Mouse (Mus musculus) megakaryocyte progenitor cell, adult 5-6 weeks (primary cell): Measurements from ENCODE around the gene Tifab. TPM values are rescaled to one million over a fixed set of nuclear protein-coding genes. Genes with fewer than 3 reads are reported as not detected.
"Not testable (repeated sequence)": the region's sequence is repeated elsewhere in the genome, so short reads cannot be mapped to it uniquely, and the experiment has no call there.

Experiments
- ATAC-seq: replicated peaks from 2 replicates; pipeline ENCODE4 v1.8.0; 2016; ENCODE audit warnings: mild to moderate bottlenecking, moderate TSS enrichment, inconsistent platforms; ENCODE audit not compliant: poor library complexity
- total RNA-seq, 2 experiments: library from RNA; stranded (forward) in 1 of 2; stranded (reverse) in 1 of 2; fragments of 157-497, 149-512 nt in 1 of 2; fragments of 200-1000 nt in 1 of 2; gene quantifications; 2 replicates each; pipeline versions ENCODE4 v1.2.3 to v1.2.4; 2015 to 2017

Tifab gene
- total RNA-seq (2015) (81.5 and 82.6 TPM in 2 replicates), total RNA-seq (2017) (99.3 and 113 TPM in 2 replicates)

DNA sequence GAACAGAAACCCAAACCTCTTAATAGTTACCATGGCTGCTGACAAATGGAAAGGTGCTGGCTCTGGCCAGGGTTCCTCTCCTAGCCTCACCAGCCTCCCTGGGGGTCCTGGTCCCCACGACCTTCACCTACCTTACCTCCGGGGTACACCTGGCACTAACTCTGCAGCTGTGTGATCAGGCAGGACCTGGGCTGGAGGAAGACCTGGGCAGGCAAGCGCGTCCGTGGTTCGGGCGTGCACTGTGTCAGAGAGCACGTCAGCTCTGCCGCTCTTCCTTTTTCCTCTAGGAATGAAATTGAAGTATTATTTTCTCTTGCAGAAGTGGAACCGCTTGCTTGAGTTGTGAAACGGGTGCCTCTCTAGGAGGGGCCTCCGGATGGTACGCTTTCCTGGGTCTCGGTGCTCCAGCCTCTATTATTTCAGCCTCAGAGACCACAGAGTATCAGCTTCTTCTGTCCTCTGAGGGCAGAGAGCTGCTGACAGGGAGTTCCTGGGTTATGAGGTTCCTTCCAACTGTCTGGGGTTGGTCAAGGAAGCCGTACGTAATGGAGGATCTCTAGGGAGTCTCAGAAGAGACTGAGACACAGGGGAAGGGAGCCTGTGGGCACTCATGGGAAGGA is at the start of gene Tifab:
TSS of gene Tifab (minus strand) at position 470 of the 620 bp plus-strand sequence.
- ATAC-seq: peak; percentile 74

GRCm38 (mm10) chr13:56226175-56226954 is 47.7 kb upstream of the Tifab start:
- no peak for ATAC-seq

GRCm38 (mm10) chr13:56223625-56224024 is 44.9 kb upstream of the Tifab start:
- no peak for ATAC-seq

GRCm38 (mm10) chr13:56222849-56223246 is 44.2 kb upstream of the Tifab start:
- ATAC-seq: no peak

DNA sequence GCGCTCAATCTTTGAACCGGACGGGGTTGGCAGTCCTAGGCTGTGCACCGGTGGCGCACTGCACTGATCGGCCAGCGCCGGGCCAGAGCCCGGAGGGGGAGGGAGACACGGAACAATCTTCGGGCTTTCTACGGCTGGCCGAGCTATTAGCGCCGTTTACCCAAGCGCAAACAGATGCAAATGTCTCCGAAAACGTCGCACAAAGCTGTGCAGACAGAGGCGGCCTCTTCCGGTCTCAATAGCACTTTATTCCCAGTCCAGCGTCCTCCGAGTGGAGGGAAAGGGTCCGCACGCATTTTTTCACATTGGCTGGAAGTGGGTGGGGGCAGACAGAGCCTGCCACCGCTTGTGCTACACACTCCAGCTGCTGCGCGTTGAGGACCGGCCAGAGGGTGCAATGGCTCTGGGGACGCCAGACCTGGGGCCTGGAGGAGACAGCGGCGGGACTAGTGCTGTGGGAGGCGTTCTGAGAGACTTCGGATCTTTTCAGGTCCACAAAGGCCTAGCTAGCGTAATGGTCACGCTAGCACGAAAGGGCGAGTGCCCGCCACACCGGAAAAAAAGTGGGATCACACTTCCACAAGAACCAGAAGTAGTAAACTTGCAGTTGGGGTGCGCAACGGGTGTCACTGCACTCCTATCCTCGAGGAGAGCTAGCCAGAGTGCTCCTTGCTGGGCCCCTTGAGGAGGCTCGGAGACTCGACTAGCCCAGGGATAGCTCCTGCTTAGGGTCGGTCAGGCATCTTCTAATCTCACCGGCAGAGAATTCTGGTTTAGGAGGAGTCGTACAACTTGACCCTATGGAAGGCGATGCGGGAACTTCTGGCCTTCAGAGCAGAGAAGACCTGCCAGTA is 43.5 kb upstream of the Tifab start:
- no peak for ATAC-seq

DNA sequence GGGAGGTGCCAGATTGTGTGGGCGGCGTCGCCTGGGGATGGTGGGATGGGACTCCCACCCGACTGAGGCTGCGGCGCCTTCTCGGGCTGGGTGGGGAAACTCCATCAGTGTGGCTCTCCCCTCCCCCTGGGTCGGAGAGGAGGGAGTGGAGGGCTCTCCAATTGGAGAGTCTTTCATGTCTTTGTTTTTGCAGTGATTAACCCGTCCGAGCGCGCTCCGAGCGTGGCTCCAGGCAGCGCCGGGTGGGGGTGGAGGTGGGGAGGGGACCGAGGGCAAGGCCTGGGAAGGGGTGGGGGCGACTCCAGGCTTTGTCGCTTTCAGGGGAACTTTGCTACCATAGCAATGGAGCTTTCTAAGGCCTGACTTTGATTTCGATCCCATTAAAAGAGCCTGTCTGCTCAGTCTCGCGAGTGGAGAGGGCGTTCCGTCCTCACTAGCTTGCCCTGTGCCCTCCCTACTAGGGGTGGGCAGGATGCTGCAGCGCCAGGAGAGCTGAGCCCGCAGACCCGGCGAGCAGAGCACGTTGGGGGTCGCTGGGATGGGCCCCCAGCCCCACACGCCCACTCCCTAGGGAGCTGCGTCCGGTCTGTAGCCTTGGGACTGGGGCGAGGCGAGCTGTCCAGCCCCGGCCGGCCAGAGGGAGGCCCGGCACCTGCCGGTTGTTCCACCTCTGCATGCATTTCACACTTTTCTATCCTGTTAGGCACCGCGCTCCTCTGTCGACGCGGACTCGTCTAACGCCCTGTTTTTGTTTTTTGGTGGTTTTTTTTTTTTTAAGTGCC is 42.6 kb upstream of the Tifab start:
- ATAC-seq: no peak

DNA sequence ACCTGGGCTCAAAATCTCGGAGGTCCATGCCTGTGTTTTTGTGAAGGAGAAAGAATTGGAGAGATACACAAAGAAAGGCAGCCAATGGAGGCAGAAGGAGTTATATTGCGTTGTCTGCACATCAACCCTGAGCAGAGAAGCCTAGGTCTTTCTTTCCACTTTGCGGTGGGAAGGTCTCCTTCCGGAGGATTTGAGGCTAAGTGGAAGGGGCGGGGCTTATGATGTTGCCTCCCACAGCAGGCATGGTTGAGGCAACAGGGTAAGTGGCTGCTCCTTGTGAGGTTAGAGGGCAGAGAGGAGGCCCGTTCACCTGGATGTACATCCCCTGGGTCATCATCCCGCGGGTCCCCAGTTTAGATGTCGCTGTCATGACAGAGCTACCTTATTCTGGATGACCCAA is 40.6 kb upstream of the Tifab start:
- peak; percentile 60; the same call in 1 of the 2 replicates for ATAC-seq

DNA sequence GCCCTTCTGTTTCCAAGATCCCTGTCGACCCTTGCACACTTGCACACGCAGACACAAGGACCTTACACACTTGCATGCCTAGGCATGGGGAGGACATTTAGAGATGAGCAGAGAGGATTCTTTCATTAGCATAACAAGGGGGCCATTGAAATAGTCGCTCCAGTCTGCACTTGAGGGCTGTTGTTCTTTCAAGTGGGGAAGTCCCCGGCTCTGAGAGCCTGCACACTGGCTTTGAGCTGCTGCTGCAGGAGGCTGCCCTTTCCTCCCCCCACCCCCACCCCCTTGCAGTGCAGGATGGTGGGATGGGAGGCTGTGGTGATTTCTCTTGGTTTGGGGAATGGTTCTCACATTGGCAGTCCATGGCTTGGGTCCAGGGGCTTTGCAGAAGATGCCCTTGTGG is 37.4 kb upstream of the Tifab start:
- no peak for ATAC-seq

DNA sequence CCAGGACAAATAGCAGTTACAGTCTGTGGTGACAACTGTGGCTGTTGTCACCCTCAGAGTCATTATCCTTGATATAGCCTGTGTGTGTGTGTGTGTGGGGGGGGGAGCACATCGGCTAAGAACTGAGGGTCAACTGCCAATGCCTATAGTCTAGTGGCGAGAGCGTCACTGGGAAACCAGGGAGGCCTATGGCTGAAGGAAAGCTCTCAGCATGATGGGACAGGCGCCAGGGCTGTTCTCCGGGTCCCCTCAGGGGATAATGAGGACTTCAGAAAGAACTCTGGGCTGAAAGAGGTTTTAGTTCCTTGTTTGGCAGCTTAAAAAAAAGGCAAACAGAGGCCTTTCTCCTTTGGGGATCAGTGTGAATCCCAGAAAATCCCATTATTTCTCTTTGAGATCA is 35.9 kb upstream of the Tifab start:
- ATAC-seq: no peak

DNA sequence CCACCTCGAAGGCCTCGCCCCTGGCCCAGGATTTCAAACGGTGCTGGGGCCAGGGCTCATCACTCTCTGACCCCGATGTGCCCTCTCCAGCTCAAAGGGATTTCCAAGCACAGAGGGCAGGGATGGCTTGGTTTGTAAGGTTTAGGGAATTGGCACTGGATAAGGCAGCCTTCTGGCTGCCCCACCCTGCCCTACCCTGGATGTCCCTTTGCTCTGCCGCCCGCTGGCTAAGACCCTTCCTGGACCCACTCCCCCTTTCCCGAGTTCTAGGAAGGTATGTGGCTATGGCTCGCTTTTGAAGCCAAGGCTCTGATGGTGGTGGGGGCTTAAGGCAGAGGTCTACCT is 30.4 kb upstream of the Tifab start:
- no peak for ATAC-seq

- ATAC-seq: no peak
Measured at GRCm38 (mm10) chr13:56208225-56209066, 29.8 kb upstream of the Tifab start.

DNA sequence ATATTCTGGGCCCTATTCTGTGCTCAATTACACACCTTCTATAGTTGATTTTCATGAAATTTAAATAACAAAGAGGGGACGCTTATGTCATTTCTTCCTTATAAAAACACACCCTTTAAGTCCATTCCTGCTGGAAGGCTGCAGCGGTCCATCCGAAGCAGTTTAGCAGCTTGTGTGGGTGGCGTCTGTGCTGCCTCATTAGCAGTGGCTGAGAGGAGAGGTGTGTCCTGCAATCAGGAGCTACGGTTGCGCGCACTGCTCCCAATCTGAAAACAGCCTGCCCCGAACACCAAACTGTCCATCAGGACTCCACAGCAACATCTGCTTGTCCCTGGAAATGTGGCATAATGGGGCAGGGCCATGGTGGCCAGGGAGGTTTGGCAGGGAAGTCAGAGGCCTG is 20.8 kb upstream of the Tifab start:
- ATAC-seq: no peak

DNA sequence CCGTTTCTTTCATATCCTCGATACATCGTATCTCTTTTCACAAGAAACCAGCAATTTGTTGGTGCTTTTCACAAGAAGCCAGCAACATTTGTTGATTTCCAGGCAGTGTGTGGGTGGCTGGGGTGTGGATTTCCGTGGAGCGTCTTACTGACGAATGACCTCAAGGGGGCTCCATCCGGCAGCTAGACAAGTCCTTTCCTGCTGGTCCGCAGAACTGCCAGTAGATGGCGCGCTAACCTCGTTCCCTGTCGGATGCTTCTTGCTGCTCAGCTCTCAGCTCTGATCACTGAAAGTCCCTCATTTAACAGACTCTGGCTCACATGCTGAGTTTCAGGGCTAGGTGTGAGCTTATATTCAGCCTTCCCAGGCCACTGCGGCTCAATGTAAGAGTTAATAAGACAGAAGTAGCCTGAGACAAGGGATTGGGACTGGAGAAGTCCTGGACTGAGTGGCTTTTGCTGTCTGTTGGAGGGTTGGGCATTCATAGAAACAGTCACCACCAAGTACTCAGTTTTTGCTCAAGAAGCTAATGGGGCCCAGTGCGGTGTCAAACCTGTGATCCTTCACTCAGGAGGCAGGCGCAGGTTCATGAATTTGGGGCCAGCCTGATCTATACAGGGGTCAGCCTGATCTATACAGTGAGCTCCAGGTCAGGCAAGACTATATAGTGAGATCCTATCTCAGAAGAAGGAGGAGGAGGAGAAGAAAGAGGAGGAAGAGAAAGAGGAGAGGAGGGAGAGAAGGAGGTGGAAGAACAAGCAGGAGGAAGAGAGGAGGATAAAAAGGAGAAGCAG is 19.0 kb upstream of the Tifab start:
- ATAC-seq: peak; percentile 100

DNA sequence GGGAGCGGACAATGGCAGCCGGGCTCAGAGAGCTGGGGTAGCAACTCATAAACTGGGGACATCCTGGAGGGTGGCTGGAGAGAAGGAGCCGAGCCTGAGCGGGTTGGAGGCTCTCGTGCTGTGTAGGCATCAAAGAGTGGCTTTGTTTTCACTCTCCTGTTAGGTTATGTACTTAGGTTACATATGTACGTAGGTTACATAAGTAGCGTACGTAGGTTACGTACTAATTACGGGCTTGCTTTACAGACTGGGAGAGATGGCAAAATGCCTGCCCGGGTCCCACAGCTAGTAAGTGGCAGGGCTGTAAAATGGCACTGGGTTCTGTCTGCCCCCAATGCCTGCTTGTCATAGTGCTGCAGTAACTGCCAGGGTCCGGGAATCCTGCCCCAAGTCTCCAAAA is 18.3 kb upstream of the Tifab start:
- no peak for ATAC-seq

DNA sequence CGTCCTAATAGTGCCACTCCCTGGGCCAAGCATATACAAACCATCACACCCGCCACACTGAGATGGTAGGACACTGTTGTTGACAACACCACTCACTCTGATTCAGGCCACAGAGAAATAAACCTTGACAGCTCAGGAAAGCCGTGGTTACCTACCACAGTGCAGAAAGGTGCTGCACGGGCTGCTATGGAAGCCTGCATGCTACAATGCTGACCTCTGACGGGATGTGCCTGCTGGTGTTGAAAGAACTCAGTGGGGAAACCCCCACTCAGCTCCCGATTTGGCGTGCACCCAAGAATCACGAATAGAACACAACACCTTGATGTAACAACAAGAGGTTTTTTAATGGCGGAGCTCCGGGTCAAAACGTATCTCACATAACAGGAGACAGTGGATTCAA is 17.1 kb upstream of the Tifab start:
- ATAC-seq: not testable (repeated sequence)

- ATAC-seq: not testable (repeated sequence)
Measured at GRCm38 (mm10) chr13:56194181-56194580, 15.5 kb upstream of the Tifab start.

- ATAC-seq: peak; percentile 88
Measured at GRCm38 (mm10) chr13:56191225-56191624, 12.5 kb upstream of the Tifab start.

DNA sequence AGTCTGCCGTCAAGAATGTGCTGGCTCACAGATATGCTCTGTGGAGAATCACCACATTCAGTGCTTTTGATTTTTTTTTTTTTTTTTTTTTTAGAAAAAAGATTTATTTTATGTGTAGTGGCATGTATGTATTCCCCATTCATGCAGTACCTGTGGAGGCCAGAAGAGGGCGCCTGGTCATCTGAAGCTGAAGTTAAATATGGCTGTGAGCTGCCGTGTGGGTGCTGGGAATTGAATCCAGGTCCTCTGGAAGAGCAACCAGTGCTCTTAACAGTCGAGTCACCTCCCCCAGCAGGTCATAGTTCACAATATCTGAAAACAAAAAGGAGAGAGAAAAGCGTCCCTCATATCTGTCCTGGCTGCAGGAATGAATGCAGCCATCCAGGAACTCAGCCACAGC is 11.0 kb upstream of the Tifab start:
- no peak for ATAC-seq

DNA sequence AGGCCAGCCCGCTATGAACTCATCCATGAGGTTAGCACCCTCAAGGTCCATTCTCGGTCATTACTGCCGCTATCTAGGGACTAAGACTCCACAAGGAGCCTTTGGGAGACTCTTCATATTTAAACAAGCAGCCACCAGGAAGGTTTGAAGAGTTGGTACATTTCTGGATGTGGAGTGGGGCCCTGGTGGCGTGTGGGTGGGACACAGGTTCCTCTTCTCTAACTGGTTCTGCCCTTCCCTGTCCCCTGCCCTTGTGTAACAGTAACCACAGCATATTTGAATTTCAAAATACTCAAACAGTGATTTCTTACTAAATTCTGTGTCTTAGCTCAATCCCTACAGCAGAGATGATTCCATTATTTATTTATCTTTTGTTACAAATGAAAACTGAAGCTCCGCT is 5.0 kb upstream of the Tifab start:
- peak; percentile 73 for ATAC-seq
